Mouse (Mus musculus) forebrain, embryonic 16.5 days (tissue): ENCODE results near the gene Mllt11. TPM values are rescaled to one million over a fixed set of nuclear protein-coding genes. Genes with fewer than 3 reads are reported as not detected.

Experiments
- ATAC-seq: fragments of 200-750 bp; cut with Nextera tagmentation; 2 replicates; pipeline ENCODE4 v1.8.0; 2017; ENCODE audit warnings: mild to moderate bottlenecking, moderate library complexity
- H3K27ac ChIP-seq: fragments of 300-500 bp; sonication (generic); 2 replicates; pipeline ENCODE4 v1.5.1; 2014; ENCODE audit warnings: low read length, control low read depth
- H3K27me3 ChIP-seq: fragments of 300-500 bp; sonication (generic); replicated peaks from 2 replicates; pipeline ENCODE4 v1.6.1; 2014; ENCODE audit warnings: low read length; ENCODE audit not compliant: control insufficient read depth, insufficient read depth
- H3K36me3 ChIP-seq: fragments of 300-500 bp; sonication (generic); 2 replicates; pipeline ENCODE4 v1.6.1; 2014; ENCODE audit not compliant: control insufficient read depth, insufficient read depth
- H3K4me1 ChIP-seq: fragments of 300-500 bp; sonication (generic); replicated peaks from 2 replicates; pipeline ENCODE4 v1.6.1; 2014; ENCODE audit warnings: low read length; ENCODE audit not compliant: control insufficient read depth, insufficient read depth
- H3K4me2 ChIP-seq: fragments of 300-500 bp; sonication (generic); 2 replicates; pipeline ENCODE4 v1.6.1; 2014; ENCODE audit warnings: mild to moderate bottlenecking, low read length, control low read depth
- H3K4me3 ChIP-seq: fragments of 300-500 bp; sonication (generic); replicated peaks from 2 replicates; pipeline ENCODE4 v1.5.1; 2014; ENCODE audit warnings: mild to moderate bottlenecking, low read length, control low read depth
- H3K9ac ChIP-seq: fragments of 300-500 bp; sonication (generic); replicated peaks from 2 replicates; pipeline ENCODE4 v1.6.1; 2014; ENCODE audit warnings: low read depth, low read length, control low read depth
- H3K9me3 ChIP-seq: fragments of 300-500 bp; sonication (generic); 2 replicates; pipeline ENCODE4 v1.6.1; 2016; ENCODE audit warnings: low read length; ENCODE audit not compliant: control insufficient read depth
- WGBS: fragments of 180-500 bp; shearing (Covaris S2); extraction: QIAGEN DNeasy Blood & Tissue Kit; methylation state at CpG from one replicate; pipeline ENCODE4 v1.1.7; 2014; 5-methylcytosine and 5-hydroxymethylcytosine counted together
- polyA plus RNA-seq: library from polyadenylated mRNA; unstranded; fragments of >200 nt; fragmentation: Nextera tagmentation; extraction: Ambion mirVana; gene quantifications from 2 replicates; pipeline ENCODE4 v1.2.1, GENCODE M21; 2015

Gene Mllt11
- polyA plus RNA-seq, 1 experiment from 2014 or later: 264 TPM

DNA sequence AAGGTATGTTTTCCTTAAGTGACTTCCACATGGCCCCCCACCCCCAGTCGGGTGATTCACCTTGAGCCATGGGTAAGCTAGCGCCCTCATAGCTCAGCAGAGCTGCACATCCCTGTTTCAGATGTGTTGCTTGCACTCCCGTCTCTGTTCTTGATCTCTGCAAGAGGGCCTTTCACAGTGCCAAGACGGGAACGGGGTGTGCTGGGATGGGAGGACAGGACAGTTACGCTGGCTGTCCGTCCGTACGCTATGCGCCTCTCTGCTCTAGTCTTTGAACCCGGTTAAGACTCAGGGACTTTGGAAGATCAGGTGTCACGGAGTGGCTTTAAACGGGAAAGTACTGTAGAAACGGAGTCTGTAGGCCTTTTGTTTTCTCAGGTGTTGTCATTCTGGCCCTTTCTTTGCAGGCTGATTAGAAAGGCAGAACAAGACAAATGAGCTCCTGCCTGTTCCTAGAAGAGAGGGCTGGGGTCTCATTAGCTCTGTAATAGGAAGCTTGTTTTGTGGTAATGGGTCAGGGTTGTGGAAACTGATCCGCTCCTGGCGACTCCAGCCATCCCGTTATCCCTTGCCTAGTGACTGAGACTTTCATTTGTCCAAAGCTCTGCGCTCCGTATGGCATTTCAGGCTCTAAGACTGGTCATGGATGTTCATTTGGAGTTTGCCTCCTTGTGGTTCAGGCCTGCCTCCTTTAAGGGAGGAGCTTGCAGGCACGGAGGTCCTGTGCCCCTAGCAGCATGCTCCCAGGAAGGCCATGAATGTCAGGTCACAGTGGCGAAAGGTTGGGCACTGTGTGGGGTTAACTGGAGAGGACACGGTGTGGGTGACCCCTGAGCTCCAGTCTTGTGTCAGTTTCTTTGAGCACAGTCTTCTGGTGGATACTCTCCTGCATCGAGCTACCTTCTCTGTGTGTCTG, 3.7 kb upstream of the Mllt11 start:
- H3K9me3 ChIP-seq: no peaks in the 10 kb centered on the region
- peaks cover 40% of the 10 kb centered on the region for H3K36me3 ChIP-seq
- H3K9ac ChIP-seq: no peak overlapping the region
- 59% methylated on average over 23 of the region's 23 CpGs for WGBS
- H3K4me3 ChIP-seq: no peak overlapping the region
- H3K27ac ChIP-seq: no peak overlapping the region
- H3K4me2 ChIP-seq: no peak overlapping the region
- ATAC-seq: no peak
- H3K27me3 ChIP-seq: no peaks in the 10 kb centered on the region
- H3K4me1 ChIP-seq: peaks cover 13% of the 10 kb centered on the region

GRCm38 (mm10) chr3:95233303-95233980, 1.5 kb upstream of the Mllt11 start:
- WGBS: 90% methylated on average over 16 of the region's 16 CpGs
- H3K36me3 ChIP-seq: peaks cover 40% of the 10 kb centered on the region

GRCm38 (mm10) chr3:95232771-95233170, 800 bp upstream of the Mllt11 start:
- WGBS: 92% methylated on average over 7 of the region's 7 CpGs
- Histone ChIP-seq H3K27me3 (no peaks in the 10 kb centered on the region), H3K4me2 (no peak overlapping the region), H3K9ac (no peak overlapping the region), H3K4me3 (no peak overlapping the region), H3K4me1 (peaks cover 21% of the 10 kb centered on the region), H3K9me3 (no peaks in the 10 kb centered on the region), H3K36me3 (peaks cover 35% of the 10 kb centered on the region), H3K27ac (no peak overlapping the region)
- ATAC-seq: no peak

More at GRCm38 (mm10) chr3:95233303-95233980, 1.5 kb upstream of the Mllt11 start:
- Histone ChIP-seq H3K27me3 (no peaks in the 10 kb centered on the region), H3K9me3 (no peaks in the 10 kb centered on the region), H3K4me2 (no peak overlapping the region), H3K4me1 (peaks cover 21% of the 10 kb centered on the region), H3K9ac (no peak overlapping the region), H3K27ac (no peak overlapping the region), H3K4me3 (no peak overlapping the region)
- ATAC-seq: no peak

- WGBS: 24% methylated on average over 8 of the region's 8 CpGs
- H3K4me2 ChIP-seq: peak overlapping the region; percentile 74
- H3K36me3 ChIP-seq: peaks cover 31% of the 10 kb centered on the region
- H3K4me1 ChIP-seq: peaks cover 31% of the 10 kb centered on the region
- H3K27me3 ChIP-seq: no peaks in the 10 kb centered on the region
- H3K9ac ChIP-seq: peak overlapping the region; percentile 91
- 0 out of 2 replicates have a peak, but pooled peaks have one; percentile 7 for ATAC-seq
- H3K9me3 ChIP-seq: no peaks in the 10 kb centered on the region
- H3K4me3 ChIP-seq: peak overlapping the region; percentile 84
- peak overlapping the region; percentile 98 for H3K27ac ChIP-seq
Measured at GRCm38 (mm10) chr3:95230495-95231297, 1.3 kb downstream of the Mllt11 start.

DNA sequence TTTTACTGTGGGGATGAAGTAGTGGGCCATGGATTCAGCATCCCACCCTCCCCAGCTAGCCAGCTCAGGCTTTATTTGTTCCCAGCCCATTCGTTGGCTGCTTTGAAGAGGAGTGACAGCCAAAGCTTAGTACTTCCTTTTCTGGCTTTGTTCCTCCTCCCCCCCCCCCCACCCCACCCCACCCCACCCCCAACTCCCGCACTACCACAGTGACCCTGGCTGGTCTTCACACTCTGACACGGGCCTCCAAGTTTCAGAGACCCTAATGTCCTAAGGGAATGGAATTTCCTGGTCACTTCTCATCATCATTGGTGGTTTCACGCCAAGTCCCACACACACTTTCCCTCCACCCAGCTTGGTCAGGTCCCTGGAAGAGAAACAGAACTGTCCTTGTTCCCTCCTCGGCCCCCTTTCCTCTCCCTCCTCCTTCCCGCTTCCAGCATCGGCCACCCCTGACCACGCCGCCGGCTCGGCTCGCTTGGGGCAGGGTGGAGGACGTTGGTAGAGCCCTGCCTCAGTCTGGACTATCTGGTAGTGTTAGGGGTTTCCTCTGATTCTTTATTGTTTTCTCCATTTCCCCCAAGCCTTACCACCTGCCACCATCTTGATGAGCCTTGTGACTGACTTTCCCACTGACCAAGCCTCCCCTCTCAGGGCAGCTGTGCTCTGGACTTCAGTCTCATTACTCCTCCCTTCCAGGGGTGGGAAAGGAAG, 2.0 kb downstream of the Mllt11 start:
- Histone ChIP-seq H3K36me3 (peaks cover 27% of the 10 kb centered on the region), H3K9ac (peak overlapping the region; percentile 91), H3K4me1 (peaks cover 39% of the 10 kb centered on the region), H3K9me3 (no peaks in the 10 kb centered on the region), H3K27ac (peak overlapping the region; percentile 98), H3K27me3 (no peaks in the 10 kb centered on the region), H3K4me2 (peak overlapping the region; percentile 74), H3K4me3 (peak overlapping the region; percentile 84)
- WGBS: 0% methylated on average over 13 of the region's 13 CpGs
- peak; percentile 15 for ATAC-seq

DNA sequence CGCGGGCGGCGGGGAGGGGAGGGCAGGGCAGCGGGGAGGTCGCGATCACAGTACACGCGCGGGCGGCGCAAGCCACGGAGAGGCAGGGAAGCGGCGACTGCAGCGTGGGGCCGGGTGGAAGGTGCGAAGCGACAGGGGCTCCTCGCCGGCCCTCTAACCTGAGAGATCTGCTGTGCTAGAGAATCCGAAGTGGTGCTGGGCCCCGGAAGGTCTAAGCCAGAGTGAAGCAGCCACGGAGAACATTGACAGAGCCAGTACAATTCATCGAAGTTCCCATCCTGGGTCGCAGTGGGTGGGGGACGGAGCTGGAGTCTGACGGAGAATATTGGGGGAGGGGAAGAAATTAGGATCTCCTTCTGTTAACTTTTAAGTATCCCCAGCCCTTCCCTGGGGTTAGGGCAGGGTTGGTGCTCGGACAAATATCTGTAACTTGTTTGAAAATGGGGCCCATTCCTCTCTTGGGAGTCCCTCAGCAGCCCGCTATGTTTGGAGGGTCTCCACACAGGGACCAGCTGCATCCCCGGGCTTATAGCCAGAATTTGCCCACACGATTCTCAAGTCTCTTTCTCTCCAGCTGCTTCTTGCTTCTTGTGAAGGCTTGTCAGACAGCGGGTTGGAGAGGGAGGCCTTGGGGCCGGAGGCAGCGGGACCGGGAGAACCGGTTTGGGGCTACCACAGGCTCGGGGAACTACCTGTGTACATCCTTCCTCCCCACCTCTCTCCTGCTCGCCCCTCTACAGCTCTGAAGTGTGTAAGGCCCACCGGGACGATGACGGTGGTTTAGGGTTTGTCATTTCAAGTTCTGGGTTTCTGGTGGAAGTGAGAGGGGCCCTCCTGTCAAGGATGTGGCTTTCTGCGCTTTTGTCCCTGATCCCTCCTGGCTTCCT, 2.8 kb downstream of the Mllt11 start:
- Histone ChIP-seq H3K4me2 (peak overlapping the region; percentile 74), H3K36me3 (peaks cover 22% of the 10 kb centered on the region), H3K4me3 (peak overlapping the region; percentile 84), H3K27me3 (no peaks in the 10 kb centered on the region), H3K27ac (peak overlapping the region; percentile 98), H3K9ac (peak overlapping the region; percentile 91), H3K9me3 (no peaks in the 10 kb centered on the region), H3K4me1 (peaks cover 46% of the 10 kb centered on the region)
- 0% methylated on average over 43 of the region's 43 CpGs for WGBS
- ATAC-seq: peak; percentile 16

- WGBS: under 1% methylated on average over 59 of the region's 64 CpGs
- peaks cover 22% of the 10 kb centered on the region for H3K36me3 ChIP-seq
- H3K9ac ChIP-seq: peak within 1 kb of the TSS; percentile 91
- peak within 1 kb of the TSS; percentile 74 for H3K4me2 ChIP-seq
- H3K4me3 ChIP-seq: peak within 1 kb of the TSS; percentile 84
- peak; percentile 92 for ATAC-seq
- peaks cover 48% of the 10 kb centered on the region for H3K4me1 ChIP-seq
- no peaks in the 10 kb centered on the region for H3K9me3 ChIP-seq
- no peaks in the 10 kb centered on the region for H3K27me3 ChIP-seq
- H3K27ac ChIP-seq: peak within 1 kb of the TSS; percentile 98
Measured at GRCm38 (mm10) chr3:95228148-95228893, 3.6 kb downstream of the Mllt11 start, which contains the start of gene Cdc42se1. TSS of gene Cdc42se1 (plus strand) at chr3:95228732.
